Mouse (Mus musculus) WW6 (cell line): Measurements from ENCODE around the gene Nabp2.

Experiments
- DNase-seq: peaks from one replicate; pipeline ENCODE4 v3.0.0-alpha.2; 2013; ENCODE audit warnings: low read depth, low spot score

Nabp2 gene

GRCm38 (mm10) chr10:128411211-128412054 lies at the start of gene Nabp2, which contains the start of gene Rnf41:
Gene Nabp2 (minus strand): TSS chr10:128411492.
Gene Rnf41 (plus strand): TSS chr10:128411657.
- DNase-seq = peak; percentile 95

- DNase-seq = no peak
These were observed 49.0 kb upstream of the Nabp2 start for GRCm38 (mm10) chr10:128460270-128460630.

GRCm38 (mm10) chr10:128459409-128460269 lies 48.3 kb upstream of the Nabp2 start:
- no peak for DNase-seq

- DNase-seq = no peak
These were observed 47.6 kb upstream of the Nabp2 start, which contains the start of gene Smarcc2 for GRCm38 (mm10) chr10:128458719-128459408. Gene Smarcc2 (plus strand): TSS chr10:128459248.

- peak; percentile 65 for DNase-seq
These were observed 47.0 kb upstream of the Nabp2 start for GRCm38 (mm10) chr10:128458348-128458718.

GRCm38 (mm10) chr10:128457676-128458075 lies 46.4 kb upstream of the Nabp2 start:
- no peak for DNase-seq

GRCm38 (mm10) chr10:128455280-128455679 lies 44.0 kb upstream of the Nabp2 start:
- DNase-seq = no peak

- no peak for DNase-seq
These were observed 43.2 kb upstream of the Nabp2 start for GRCm38 (mm10) chr10:128454471-128454870.

- DNase-seq = no peak
These were observed 39.7 kb upstream of the Nabp2 start for GRCm38 (mm10) chr10:128451014-128451413.

GRCm38 (mm10) chr10:128445407-128445806 lies 34.1 kb upstream of the Nabp2 start:
- DNase-seq = no peak

GRCm38 (mm10) chr10:128444354-128444753 lies 33.1 kb upstream of the Nabp2 start:
- no peak for DNase-seq

GRCm38 (mm10) chr10:128442718-128443117 lies 31.4 kb upstream of the Nabp2 start:
- DNase-seq = no peak

- DNase-seq = no peak
These were observed 30.2 kb upstream of the Nabp2 start for GRCm38 (mm10) chr10:128441324-128442119.

- no peak for DNase-seq
These were observed 29.1 kb upstream of the Nabp2 start for GRCm38 (mm10) chr10:128440407-128440806.

GRCm38 (mm10) chr10:128438675-128439279 lies 27.5 kb upstream of the Nabp2 start:
- no peak for DNase-seq

- no peak for DNase-seq
These were observed 25.1 kb upstream of the Nabp2 start for GRCm38 (mm10) chr10:128436376-128436775.

- no peak for DNase-seq
These were observed 24.6 kb upstream of the Nabp2 start for GRCm38 (mm10) chr10:128435873-128436272.

GRCm38 (mm10) chr10:128435186-128435823 lies 24.0 kb upstream of the Nabp2 start:
- no peak for DNase-seq

- DNase-seq = no peak
These were observed 23.4 kb upstream of the Nabp2 start for GRCm38 (mm10) chr10:128434681-128435080.

- DNase-seq = no peak
These were observed 22.1 kb upstream of the Nabp2 start for GRCm38 (mm10) chr10:128433417-128433816.
